Mouse (Mus musculus): ENCODE measurements around the gene Olfr1309. TPM values are rescaled to one million over a fixed set of nuclear protein-coding genes. Genes with fewer than 3 reads are reported as not detected.
"Not testable (repeated sequence)": the region's sequence is repeated elsewhere in the genome, so short reads cannot be mapped to it uniquely, and the experiment has no call there.

Gene Olfr1309
- not detected in 2 replicates for polyA plus RNA-seq (2014; fragmentation: Nextera tagmentation; extraction: Ambion mirVana)

GRCm38 (mm10) chr2:111990181-111990580 is at the start of gene Olfr1309:
TSS of gene Olfr1309 (minus strand) at chr2:111990281.
- ATAC-seq (ENCODE audit: low read depth), result no peak
- no peaks in the 10 kb centered on the region for H3K4me1 ChIP-seq (ENCODE audit: control insufficient read depth, insufficient read depth, low read length)
- H3K27ac ChIP-seq (replicated peaks; ENCODE audit: low read depth, low read length), result no peak within 1 kb of the TSS
- no peak within 1 kb of the TSS for H3K4me2 ChIP-seq (ENCODE audit: low read depth, low read length)
- H3K36me3 ChIP-seq (ENCODE audit: control insufficient read depth, insufficient read depth, low read length), result no peaks in the 10 kb centered on the region
- WGBS, result 52% methylated on average over 1 of the region's 1 CpGs
- no peaks in the 10 kb centered on the region for H3K27me3 ChIP-seq (replicated peaks; ENCODE audit: control insufficient read depth, insufficient read depth, low read length)
- DNase-seq (ENCODE audit: low spot score), result no peak
- H3K9me3 ChIP-seq (ENCODE audit: control insufficient read depth, low read length), result no peaks in the 10 kb centered on the region
- H3K9ac ChIP-seq (ENCODE audit: low read depth, low read length), result no peak within 1 kb of the TSS
- no peak within 1 kb of the TSS for H3K4me3 ChIP-seq (ENCODE audit: low read depth, low read length)

GRCm38 (mm10) chr2:112026971-112027370 is 36.9 kb upstream of the Olfr1309 start:
- H3K36me3 ChIP-seq (ENCODE audit: control insufficient read depth, insufficient read depth, low read length); H3K4me3 ChIP-seq (ENCODE audit: low read depth, low read length); H3K9ac ChIP-seq (ENCODE audit: low read depth, low read length); ATAC-seq (ENCODE audit: low read depth); H3K27ac ChIP-seq (replicated peaks; ENCODE audit: low read depth, low read length); H3K27me3 ChIP-seq (replicated peaks; ENCODE audit: control insufficient read depth, insufficient read depth, low read length); H3K4me2 ChIP-seq (ENCODE audit: low read depth, low read length); H3K9me3 ChIP-seq (ENCODE audit: control insufficient read depth, low read length); H3K4me1 ChIP-seq (ENCODE audit: control insufficient read depth, insufficient read depth, low read length); DNase-seq (ENCODE audit: low spot score): not testable (repeated sequence)
- 52% methylated on average over 6 of the region's 6 CpGs for WGBS

GRCm38 (mm10) chr2:112024312-112024711 is 34.2 kb upstream of the Olfr1309 start, which contains the start of gene Olfr1311:
TSS of gene Olfr1311 (minus strand) at chr2:112024412.
- 90% methylated on average over 2 of the region's 2 CpGs for WGBS
- Histone ChIP-seq H3K9ac (ENCODE audit: low read depth, low read length) (no peak within 1 kb of the TSS), H3K27me3 (replicated peaks; ENCODE audit: control insufficient read depth, insufficient read depth, low read length) (no peaks in the 10 kb centered on the region), H3K4me2 (ENCODE audit: low read depth, low read length) (no peak within 1 kb of the TSS), H3K27ac (replicated peaks; ENCODE audit: low read depth, low read length) (no peak within 1 kb of the TSS), H3K4me3 (ENCODE audit: low read depth, low read length) (no peak within 1 kb of the TSS), H3K4me1 (ENCODE audit: control insufficient read depth, insufficient read depth, low read length) (no peaks in the 10 kb centered on the region), H3K36me3 (ENCODE audit: control insufficient read depth, insufficient read depth, low read length) (no peaks in the 10 kb centered on the region), H3K9me3 (ENCODE audit: control insufficient read depth, low read length) (no peaks in the 10 kb centered on the region)
- DNase-seq (ENCODE audit: low spot score), result no peak
- no peak for ATAC-seq (ENCODE audit: low read depth)

- no peaks in the 10 kb centered on the region for H3K9me3 ChIP-seq (ENCODE audit: control insufficient read depth, low read length)
- ATAC-seq (ENCODE audit: low read depth) (no peak), DNase-seq (ENCODE audit: low spot score) (no peak)
- no peak overlapping the region for H3K27ac ChIP-seq (replicated peaks; ENCODE audit: low read depth, low read length)
- WGBS, result 77% methylated on average over 3 of the region's 3 CpGs
- no peaks in the 10 kb centered on the region for H3K4me1 ChIP-seq (ENCODE audit: control insufficient read depth, insufficient read depth, low read length)
- no peaks in the 10 kb centered on the region for H3K27me3 ChIP-seq (replicated peaks; ENCODE audit: control insufficient read depth, insufficient read depth, low read length)
- H3K9ac ChIP-seq (ENCODE audit: low read depth, low read length), result no peak overlapping the region
- H3K4me2 ChIP-seq (ENCODE audit: low read depth, low read length), result no peak overlapping the region
- no peaks in the 10 kb centered on the region for H3K36me3 ChIP-seq (ENCODE audit: control insufficient read depth, insufficient read depth, low read length)
- H3K4me3 ChIP-seq (ENCODE audit: low read depth, low read length), result no peak overlapping the region
Observed at GRCm38 (mm10) chr2:112014900-112015299, 24.8 kb upstream of the Olfr1309 start.

- H3K4me1 ChIP-seq (ENCODE audit: control insufficient read depth, insufficient read depth, low read length), result no peaks in the 10 kb centered on the region
- H3K27me3 ChIP-seq (replicated peaks; ENCODE audit: control insufficient read depth, insufficient read depth, low read length), result no peaks in the 10 kb centered on the region
- no peak for ATAC-seq (ENCODE audit: low read depth)
Observed at GRCm38 (mm10) chr2:112012608-112013007, 22.5 kb upstream of the Olfr1309 start, which contains the start of gene Olfr1310. TSS of gene Olfr1310 (minus strand) at chr2:112012708.

GRCm38 (mm10) chr2:111964844-111965243 is 25.2 kb downstream of the Olfr1309 start, which contains the start of gene Olfr1308:
TSS of gene Olfr1308 (minus strand) at chr2:111964944.
- DNase-seq (ENCODE audit: low spot score) (no peak), ATAC-seq (ENCODE audit: low read depth) (no peak)
- no peaks in the 10 kb centered on the region for H3K27me3 ChIP-seq (replicated peaks; ENCODE audit: control insufficient read depth, insufficient read depth, low read length)
- no peaks in the 10 kb centered on the region for H3K4me1 ChIP-seq (ENCODE audit: control insufficient read depth, insufficient read depth, low read length)
- H3K27ac ChIP-seq (replicated peaks; ENCODE audit: low read depth, low read length), result no peak within 1 kb of the TSS
- H3K4me3 ChIP-seq (ENCODE audit: low read depth, low read length), result no peak within 1 kb of the TSS
- WGBS, result 48% methylated on average over 1 of the region's 1 CpGs
- H3K9me3 ChIP-seq (ENCODE audit: control insufficient read depth, low read length), result no peaks in the 10 kb centered on the region
- H3K9ac ChIP-seq (ENCODE audit: low read depth, low read length), result no peak within 1 kb of the TSS
- H3K36me3 ChIP-seq (ENCODE audit: control insufficient read depth, insufficient read depth, low read length), result no peaks in the 10 kb centered on the region
- no peak within 1 kb of the TSS for H3K4me2 ChIP-seq (ENCODE audit: low read depth, low read length)

More at GRCm38 (mm10) chr2:112012608-112013007, 22.5 kb upstream of the Olfr1309 start, which contains the start of gene Olfr1310:
- no peaks in the 10 kb centered on the region for H3K9me3 ChIP-seq (ENCODE audit: control insufficient read depth, low read length)
- no peaks in the 10 kb centered on the region for H3K36me3 ChIP-seq (ENCODE audit: control insufficient read depth, insufficient read depth, low read length)
- no peak within 1 kb of the TSS for H3K9ac ChIP-seq (ENCODE audit: low read depth, low read length)
- DNase-seq (ENCODE audit: low spot score), result no peak
- no peak within 1 kb of the TSS for H3K4me3 ChIP-seq (ENCODE audit: low read depth, low read length)
- H3K4me2 ChIP-seq (ENCODE audit: low read depth, low read length), result no peak within 1 kb of the TSS
- H3K27ac ChIP-seq (replicated peaks; ENCODE audit: low read depth, low read length), result no peak within 1 kb of the TSS

GRCm38 (mm10) chr2:111949340-111949739 is 40.7 kb downstream of the Olfr1309 start, which contains the start of gene Olfr1307:
TSS of gene Olfr1307 (minus strand) at chr2:111949440.
- ATAC-seq (ENCODE audit: low read depth) (no peak), DNase-seq (ENCODE audit: low spot score) (no peak)
- Histone ChIP-seq H3K27me3 (replicated peaks; ENCODE audit: control insufficient read depth, insufficient read depth, low read length) (no peaks in the 10 kb centered on the region), H3K4me3 (ENCODE audit: low read depth, low read length) (no peak within 1 kb of the TSS), H3K9me3 (ENCODE audit: control insufficient read depth, low read length) (no peaks in the 10 kb centered on the region), H3K36me3 (ENCODE audit: control insufficient read depth, insufficient read depth, low read length) (no peaks in the 10 kb centered on the region), H3K9ac (ENCODE audit: low read depth, low read length) (no peak within 1 kb of the TSS), H3K4me2 (ENCODE audit: low read depth, low read length) (no peak within 1 kb of the TSS), H3K4me1 (ENCODE audit: control insufficient read depth, insufficient read depth, low read length) (no peaks in the 10 kb centered on the region), H3K27ac (replicated peaks; ENCODE audit: low read depth, low read length) (no peak within 1 kb of the TSS)
- whole genome bisulfite sequencing, result 74% methylated on average over 1 of the region's 1 CpGs

Other genes with a start within 250 kb of the Olfr1309 start
- not detected in 2 replicates for gene Olfr1301, start 239.3 kb downstream of the Olfr1309 start, polyA plus RNA-seq (2014; fragmentation: Nextera tagmentation; extraction: Ambion mirVana)
- gene Olfr1302, start 212.9 kb downstream of the Olfr1309 start, polyA plus RNA-seq (2014; fragmentation: Nextera tagmentation; extraction: Ambion mirVana), result 0.12 TPM in 1 of 2 replicates, not detected in the other
- gene Olfr1303, start 169.9 kb downstream of the Olfr1309 start, polyA plus RNA-seq (2014; fragmentation: Nextera tagmentation; extraction: Ambion mirVana), result not detected in 2 replicates
- not detected in 2 replicates for gene Olfr1305, start 113.1 kb downstream of the Olfr1309 start, polyA plus RNA-seq (2014; fragmentation: Nextera tagmentation; extraction: Ambion mirVana)
- gene Olfr1306, start 74.0 kb downstream of the Olfr1309 start, polyA plus RNA-seq (2014; fragmentation: Nextera tagmentation; extraction: Ambion mirVana), result 0.11 TPM in 1 of 2 replicates, not detected in the other
- not detected in 2 replicates for gene Olfr1307, start 40.8 kb downstream of the Olfr1309 start, polyA plus RNA-seq (2014; fragmentation: Nextera tagmentation; extraction: Ambion mirVana)
- gene Olfr1308, start 25.3 kb downstream of the Olfr1309 start, polyA plus RNA-seq (2014; fragmentation: Nextera tagmentation; extraction: Ambion mirVana), result not detected in 2 replicates
- not detected in 2 replicates for gene Olfr1310, start 22.4 kb upstream of the Olfr1309 start, polyA plus RNA-seq (2014; fragmentation: Nextera tagmentation; extraction: Ambion mirVana)
- gene Olfr1311, start 34.1 kb upstream of the Olfr1309 start, polyA plus RNA-seq (2014; fragmentation: Nextera tagmentation; extraction: Ambion mirVana), result not detected in 2 replicates
- not detected in 2 replicates for gene Olfr1312, start 60.0 kb upstream of the Olfr1309 start, polyA plus RNA-seq (2014; fragmentation: Nextera tagmentation; extraction: Ambion mirVana)
- gene Olfr1313, start 87.6 kb upstream of the Olfr1309 start, polyA plus RNA-seq (2014; fragmentation: Nextera tagmentation; extraction: Ambion mirVana), result 0.13 TPM in 1 of 2 replicates, not detected in the other
- not detected in 2 replicates for gene Olfr1314, start 106.5 kb upstream of the Olfr1309 start, polyA plus RNA-seq (2014; fragmentation: Nextera tagmentation; extraction: Ambion mirVana)
- not detected in 2 replicates for gene Olfr1315-ps1, start 125.2 kb upstream of the Olfr1309 start, polyA plus RNA-seq (2014; fragmentation: Nextera tagmentation; extraction: Ambion mirVana)
- gene Olfr1316, start 144.7 kb upstream of the Olfr1309 start, polyA plus RNA-seq (2014; fragmentation: Nextera tagmentation; extraction: Ambion mirVana), result not detected in 2 replicates
- not detected in 2 replicates for gene Olfr1317, start 150.0 kb upstream of the Olfr1309 start, polyA plus RNA-seq (2014; fragmentation: Nextera tagmentation; extraction: Ambion mirVana)
- gene Olfr1318, start 163.9 kb upstream of the Olfr1309 start, polyA plus RNA-seq (2014; fragmentation: Nextera tagmentation; extraction: Ambion mirVana), result not detected in 2 replicates
- 17.5 and 19.3 TPM in 2 replicates for gene Lpcat4, start 249.2 kb upstream of the Olfr1309 start, polyA plus RNA-seq (2014; fragmentation: Nextera tagmentation; extraction: Ambion mirVana)